Mouse (Mus musculus): ENCODE measurements around the gene Dalrd3. TPM values are rescaled to one million over a fixed set of nuclear protein-coding genes. Genes with fewer than 3 reads are reported as not detected.
"Not testable (repeated sequence)": the region's sequence is repeated elsewhere in the genome, so short reads cannot be mapped to it uniquely, and the experiment has no call there.

Gene Dalrd3
- total and polyA plus RNA-seq, 3 experiments: 67.2 to 325 (median 70.7) TPM

DNA sequence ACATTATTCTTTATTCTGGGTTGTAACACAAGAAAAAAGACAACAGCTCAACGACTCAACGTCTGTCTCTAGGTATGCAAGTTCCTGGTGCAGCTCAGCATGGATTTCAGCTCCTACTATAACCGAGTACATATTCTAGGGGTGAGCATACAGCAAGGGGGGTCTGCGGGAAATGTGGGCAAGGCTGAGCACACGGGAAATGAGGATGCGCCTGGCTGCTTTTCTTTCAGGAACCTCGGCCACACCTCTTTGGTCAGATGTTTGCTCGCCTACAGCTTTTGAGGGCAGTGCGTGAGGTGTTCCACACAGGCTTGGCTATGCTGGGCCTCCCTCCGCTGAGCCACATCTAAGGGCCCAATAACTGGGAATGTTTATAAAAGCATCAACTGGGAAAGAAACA is 2.6 kb downstream of the Dalrd3 start:
- DNase-seq: no peak

DNA sequence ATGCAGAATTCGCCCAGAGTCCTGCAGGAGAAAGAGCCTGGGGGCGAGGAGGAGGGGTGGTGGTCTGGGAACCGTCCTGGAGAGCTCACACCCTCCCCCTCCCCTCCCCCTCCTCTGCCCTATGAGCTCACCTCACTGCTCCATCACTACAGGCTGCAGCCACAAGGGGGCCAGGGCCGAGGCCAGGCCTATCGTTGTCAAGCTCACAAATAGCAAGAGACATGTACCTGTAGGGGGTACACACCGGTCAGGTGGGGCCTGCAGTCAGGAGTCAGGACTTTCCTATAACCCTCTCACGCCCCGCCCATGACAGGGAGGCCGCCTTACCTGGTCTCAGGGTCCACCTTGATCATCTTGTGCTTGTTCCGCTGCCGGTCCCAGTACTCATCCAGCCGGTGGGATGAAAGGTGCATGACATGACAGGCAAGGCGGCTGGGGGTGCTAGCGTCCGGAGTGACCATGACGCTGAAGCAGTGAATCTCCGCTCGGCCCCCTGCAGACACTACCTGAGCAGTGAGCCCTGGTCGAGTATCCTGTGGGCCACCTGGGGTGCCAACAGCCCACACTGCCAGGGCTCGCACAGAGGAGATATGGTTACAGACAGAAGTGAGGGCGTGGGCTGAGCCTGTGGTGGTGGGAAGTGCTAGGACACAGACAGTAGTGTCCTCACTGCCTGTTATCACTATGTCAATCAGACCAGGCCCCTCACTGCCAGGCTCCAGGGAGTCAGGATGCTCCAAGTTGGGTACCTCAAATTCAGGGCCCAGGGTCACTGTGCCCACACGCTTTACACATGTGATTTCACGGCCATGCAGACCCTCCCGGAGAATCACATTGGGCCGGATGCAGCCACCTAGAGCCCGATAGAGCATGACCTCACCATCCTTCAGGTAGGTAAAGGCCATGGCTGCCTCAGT is 4.3 kb downstream of the Dalrd3 start:
- peak; percentile 52 for DNase-seq

DNA sequence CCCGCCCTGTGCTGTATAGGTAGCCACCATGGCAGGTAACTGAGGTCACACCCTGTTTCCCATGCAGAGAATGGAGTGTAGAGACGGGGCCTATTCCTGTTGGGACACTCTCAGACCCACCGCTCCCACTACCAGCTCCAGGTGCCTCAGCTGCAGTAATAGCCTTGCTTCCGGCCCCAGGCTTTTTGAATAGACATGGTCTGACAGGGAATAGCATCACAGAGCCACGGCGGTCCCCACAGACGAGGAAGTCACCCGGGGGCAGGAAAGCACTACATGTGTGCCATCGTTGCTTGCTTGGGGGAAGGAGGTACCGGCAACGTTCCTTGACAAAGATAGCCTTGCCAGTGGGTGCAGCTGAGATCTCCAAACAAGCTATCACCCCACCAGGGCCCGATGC is 5.2 kb downstream of the Dalrd3 start:
- DNase-seq: no peak

DNA sequence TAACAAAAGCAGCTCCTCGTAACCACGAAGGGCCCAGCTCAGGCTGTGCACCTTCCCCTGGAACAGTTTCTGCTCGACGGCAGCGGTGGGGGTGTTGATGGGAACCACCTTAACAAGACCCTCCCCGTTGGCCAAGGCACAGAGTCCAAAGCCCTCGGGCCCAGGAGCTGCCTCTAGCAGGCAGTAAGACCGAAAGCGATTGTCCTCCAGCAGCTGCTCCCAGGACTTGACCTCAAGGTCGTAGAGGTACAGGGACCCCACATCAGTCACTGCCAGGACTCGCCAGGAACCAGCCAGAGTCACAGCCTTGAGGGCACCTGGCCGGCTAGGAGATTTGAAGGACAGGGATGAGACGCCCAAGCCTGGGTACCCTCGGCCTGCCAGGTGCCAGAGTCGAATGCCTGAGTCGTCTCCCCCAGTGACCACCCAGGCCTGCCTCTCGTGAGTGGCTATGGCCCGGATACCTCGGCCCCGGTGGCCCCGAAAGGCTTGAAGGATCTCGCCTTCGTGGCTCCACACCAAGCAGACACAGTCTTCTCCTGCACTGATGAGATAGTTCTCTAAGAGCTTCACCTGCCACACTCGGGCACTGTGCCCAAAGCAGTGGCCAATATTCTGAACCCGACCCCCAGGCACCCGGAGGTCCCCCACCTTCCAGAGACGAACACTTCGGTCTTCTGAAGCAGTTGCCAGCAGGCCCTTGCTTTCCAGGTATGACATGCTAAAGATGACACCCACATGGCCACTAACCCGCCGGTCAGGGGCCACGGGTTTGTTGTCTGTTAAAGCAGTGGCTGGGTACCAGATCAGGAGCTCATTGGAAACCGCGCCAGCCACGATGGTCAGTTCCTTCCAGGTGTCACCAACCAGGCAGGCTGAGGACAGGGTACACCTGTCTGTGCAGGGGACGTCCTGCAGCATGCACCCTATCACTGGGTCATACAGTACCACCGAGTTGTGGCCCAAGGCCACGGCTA is 5.9 kb downstream of the Dalrd3 start:
- DNase-seq: no peak

DNA sequence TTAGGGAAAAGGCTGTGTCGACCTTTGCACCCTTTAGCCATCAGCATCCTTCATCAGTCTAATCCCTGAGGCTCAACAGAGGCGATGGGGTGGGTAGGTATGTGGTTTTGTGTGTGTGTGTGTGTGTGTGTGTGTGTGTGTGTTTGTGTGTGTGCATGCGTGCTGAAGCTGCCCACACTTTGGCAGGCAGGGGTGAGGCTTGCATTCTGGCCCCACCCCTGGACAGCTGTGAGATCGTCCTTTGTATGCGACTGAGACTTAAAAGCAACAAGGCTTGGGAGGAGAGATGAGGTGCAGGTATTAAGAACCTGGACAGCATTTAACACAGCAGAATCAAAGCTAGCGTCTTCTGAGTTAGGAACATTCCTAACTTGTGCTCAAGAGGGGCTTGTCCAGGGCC is 7.3 kb downstream of the Dalrd3 start:
- DNase-seq: no peak

DNA sequence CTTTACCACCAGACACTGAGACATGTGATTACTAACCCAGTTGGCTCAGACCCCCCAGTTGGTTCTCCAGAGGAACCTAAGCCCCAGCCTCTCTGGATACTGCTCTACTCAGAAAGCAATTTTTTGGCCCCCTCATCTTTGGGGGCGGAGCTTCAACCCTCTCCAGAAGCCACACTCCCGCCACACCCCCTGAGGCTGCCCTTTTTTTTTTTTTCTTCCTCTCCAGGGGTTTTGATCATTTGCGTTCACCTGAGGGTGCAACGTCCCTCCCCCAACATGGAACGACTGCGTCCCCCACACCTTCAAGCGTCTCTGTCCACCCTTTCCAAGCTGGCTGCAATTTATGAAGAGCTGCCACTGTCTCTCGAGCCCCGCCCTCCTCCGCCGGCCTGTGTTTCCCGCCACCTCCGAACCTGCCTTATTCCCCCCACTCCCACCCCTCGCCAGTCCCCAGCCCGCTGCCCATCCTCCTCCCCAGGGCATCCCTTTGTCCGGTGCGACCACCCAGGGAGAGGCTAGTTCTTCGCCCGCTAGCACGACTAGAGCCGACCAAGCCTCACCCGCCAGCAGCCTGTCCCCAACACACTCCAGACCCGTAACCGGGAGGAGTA is 8.4 kb downstream of the Dalrd3 start:
- DNase-seq: peak; percentile 72

DNA sequence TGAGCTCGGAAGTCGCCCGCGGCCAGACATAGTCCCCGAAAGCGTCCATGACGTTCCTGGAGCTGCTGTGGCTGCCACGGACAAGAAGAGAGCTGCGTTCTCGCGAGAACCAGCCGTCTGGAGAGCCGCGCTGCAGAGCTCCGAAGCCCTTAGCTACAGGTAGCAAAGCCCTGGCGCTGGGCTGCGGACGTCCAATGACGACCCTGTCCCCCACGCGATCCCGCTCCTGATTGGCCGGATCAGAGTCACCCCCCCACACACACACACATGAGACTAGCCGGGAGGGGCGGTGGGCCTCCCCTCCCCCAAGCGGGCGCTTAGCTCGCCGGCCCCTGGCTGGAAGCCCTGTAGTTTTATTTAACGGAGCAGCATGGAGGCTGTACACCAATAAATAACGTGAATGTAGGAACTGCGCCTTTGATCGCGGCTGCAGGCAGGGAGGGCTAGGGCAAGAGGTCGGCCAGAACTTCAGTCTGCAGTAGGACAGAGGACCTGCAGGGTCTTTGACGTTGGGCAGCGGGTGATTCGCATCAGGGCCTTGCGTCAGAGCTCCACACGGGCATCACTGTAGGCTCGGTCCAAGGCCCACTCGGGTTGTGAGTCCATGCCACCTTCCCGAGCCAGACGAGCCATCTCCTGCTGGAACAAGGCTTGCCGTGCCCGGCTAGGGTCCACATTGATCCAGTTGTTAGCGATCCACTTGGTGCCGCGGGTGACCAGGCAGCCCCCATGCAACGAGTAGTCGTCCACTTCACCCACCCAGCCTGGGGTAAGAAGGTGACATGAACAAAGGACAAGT is 9.1 kb downstream of the Dalrd3 start, which contains the start of gene Wdr6:
Gene Wdr6, minus strand, starts transcription at position 195 of the 799 bp plus-strand sequence.
- peak; percentile 95 for DNase-seq

DNA sequence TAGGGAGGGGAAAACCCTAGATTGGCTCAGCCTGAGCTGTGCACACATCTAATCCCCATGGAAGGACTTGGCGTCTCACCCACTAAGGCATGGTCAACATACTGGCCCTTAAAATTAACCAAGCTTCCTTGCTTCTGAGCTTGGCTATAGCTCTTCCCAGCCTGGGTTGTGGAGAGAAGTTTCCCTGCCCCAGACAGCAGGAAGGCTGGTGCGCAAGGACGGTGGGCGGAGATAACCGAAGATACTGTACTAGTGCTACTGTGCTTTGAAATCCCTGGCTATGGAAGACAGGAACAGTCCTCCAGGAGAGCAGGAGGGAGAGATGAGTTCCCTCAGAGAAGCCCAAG is 9.6 kb downstream of the Dalrd3 start:
- DNase-seq: peak; percentile 73

DNA sequence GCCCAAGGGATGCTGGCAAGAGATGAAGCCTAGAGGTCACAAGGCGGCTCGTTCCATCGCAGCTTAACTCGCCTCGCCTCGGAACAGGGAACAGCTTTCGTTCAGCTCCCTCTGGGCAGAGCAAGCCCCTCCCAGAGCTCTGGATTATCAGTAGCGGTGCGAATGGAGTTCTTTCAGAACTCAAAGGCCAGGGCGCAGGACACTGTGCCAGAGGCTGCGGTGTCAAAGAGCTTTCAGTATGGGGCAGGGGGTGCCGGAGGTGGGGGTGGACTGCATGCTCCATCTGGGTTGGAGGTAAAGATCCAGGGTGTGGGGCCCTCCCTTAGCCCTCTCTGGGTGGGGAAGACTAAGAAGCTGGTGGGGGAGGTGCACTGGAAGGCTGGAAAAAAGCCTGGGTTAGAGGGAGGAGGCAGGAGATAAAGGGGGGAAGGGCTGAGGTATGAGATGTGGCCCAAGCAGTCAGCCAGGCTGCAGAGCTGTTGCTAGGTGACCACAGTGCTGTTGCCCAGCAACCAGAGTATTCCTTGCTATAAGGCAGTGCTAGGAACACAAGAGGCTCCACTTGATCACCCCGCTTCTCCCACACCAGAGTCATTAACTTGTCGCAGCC is 18.0 kb downstream of the Dalrd3 start:
- peak; percentile 70 for DNase-seq

DNA sequence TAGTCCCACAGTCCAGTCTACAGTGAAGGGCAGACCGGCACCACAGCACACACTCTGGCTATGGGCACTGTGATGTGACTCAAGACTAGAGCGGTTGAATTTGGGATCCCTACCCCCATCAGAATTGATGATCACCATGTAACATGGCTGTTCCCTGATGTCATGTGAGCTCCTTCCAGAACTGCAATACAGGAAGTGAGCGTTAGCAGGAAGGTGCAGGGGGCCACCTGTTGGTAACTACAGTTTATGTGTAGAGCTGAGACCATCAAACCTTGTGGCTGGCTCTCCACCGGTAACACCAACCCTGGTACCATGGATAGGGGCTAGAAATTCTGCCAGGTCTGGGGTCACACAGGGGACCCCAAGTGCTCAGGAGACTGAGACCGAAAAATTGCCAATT is 19.5 kb downstream of the Dalrd3 start:
- no peak for DNase-seq

DNA sequence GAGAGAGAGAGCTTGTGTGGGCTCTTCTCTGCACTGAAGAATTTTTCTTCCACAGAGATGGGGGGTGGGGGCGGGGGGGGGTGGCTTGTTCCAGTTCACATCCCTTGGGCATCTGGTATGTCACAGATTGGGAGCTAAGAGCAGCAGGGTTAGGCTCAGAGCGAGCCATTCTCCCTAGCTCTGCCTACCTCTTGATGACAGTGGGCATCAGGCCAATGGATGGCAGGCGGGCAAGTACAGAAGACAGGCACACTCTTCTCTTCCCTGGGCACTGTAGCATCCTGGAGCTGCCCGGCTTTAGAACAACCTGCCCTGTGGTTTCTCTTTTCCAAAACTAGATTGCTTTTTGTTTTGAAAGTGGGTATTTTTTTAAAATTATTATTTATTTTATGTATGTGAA is 21.8 kb downstream of the Dalrd3 start:
- DNase-seq: no peak

DNA sequence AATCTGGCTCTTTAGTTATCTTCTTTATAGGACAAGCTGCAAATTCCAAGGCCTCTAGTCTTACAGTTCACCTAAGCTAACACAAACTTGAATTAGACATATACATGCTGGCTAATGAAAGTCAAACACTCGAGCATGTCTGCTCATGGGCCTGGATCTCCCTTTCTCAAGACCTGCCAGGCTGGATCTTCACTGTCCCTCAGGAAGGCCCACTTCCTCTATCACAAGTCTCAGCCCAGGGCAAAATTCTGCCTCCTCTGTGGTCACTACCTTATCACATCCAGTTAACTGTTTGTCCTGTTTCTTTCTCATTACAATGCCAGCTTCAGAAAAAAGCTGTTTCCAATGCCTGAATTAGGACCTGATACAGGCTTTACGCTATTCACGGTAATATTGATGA is 24.7 kb downstream of the Dalrd3 start:
- DNase-seq: no peak

DNA sequence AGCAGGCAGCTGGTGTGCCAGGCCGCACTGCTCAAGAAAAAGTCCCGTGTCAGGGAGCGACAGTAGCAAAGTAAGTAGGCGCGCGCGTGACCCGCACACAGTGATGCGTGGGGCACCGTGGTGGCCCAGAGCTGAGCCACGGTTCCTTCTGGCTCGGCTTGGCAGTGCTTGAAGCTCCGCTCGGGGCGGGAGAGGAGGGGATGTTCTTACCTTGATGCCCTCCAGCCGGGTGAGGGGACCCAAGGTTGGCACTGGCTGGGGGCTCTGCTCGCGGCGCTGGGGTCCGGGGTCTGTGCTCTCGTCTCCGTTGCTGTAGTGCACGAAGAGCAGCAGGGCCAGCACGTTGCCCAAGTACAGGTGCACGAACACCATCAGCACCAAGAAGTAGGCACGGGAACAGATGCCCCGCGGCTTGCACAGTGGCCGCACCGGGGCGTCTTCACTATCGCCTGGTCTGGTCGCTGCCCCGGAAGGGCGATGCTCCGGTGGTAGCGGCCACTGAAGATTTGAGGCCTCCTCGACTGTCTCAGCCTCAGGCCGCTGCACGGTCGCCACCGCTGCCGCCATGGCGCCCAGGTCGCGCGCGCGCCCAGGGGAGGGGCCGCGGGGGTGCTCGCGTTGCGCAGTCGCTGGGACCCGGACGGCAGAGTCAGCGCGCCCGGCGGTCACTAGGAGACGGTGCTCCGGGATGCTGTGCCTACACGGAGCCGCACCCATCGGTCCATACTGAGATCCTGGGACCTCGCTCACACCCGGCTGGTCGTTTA is 27.5 kb downstream of the Dalrd3 start, which contains the start of gene P4htm:
Gene P4htm, minus strand, starts transcription at position 670 of the 767 bp plus-strand sequence.
- DNase-seq: peak; percentile 83

DNA sequence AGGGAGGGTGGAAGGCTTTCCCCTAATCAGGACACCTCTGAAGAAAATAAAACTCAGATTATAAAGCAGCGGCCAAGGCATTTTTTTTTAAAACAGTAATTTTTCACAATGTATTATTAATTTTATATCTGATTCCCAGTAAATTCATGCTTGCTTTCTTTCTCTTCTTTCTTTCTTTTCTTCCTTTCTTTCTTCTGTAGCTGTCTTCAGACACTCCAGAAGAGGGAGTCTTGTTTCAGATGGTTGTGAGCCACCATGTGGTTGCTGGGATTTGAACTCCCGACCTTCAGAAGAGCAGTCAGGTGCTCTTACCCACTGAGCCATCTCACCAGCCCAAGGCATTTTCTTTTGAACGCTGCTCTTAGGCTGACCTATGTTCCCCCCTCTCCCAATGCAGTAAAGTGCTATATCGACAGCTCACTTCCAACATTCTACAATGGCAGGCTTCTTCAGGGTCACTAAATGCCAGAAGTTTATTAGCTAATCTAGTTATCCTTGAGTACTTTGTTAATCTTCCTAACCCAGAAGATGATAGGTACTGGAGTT is 29.4 kb downstream of the Dalrd3 start:
- DNase-seq: no peak

DNA sequence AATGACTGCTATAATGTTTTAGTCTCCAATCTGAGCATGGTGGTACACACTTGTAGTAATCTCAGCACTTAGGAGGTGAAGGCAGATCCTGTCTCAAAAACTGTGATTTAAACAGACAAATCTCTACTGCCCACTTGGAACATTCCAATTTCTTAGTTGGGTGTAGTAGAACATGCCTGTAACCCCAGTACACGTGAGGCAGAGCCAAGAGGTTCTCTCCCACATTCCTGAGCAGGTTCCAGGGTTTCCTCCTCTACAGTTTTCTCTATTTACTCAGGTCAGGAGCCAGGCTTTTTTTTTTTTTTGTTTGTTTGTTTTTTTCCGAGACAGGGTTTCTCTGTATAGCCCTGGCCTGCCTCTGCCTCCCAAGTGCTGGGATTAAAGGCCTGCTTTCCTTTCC is 30.3 kb downstream of the Dalrd3 start:
- no peak for DNase-seq

DNA sequence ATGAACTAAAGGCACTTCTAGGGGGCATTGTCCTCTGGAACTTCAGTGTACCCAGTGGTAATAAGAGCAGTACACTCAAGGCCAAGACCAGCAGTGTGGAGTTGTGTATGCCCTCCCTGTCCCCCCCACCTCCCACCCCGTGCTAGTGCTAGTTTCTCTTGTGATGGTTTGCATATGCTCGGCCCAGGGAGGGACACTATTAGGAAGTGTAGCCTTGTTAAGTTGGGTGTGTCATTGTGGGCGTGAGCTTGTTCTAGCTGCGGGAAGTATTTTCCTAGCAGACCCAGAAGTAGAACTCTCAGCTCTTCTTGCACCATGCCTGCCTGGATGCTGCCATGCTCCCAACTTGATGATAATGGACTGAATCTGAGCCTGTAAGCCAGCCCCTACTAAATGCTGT is 32.3 kb downstream of the Dalrd3 start:
- no peak for DNase-seq

DNA sequence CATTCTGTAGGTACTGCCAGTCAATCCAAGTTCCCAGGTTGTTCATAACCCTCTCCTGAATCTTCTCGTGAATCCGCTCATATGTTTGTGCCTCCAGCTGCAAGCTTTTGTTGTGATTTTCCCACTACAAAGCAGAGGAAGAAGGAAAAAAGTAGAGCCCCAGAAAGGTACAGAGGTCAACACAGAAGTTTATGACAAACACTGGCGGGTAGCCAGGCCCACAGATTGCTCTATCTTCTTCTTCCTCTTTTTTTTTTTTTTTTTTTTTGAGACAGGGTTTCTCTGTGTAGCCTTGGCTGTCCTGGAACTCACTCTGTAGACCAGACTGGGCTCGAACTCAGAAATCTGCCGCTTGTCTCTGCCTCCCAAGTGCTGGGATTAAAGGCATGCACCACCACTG is 38.2 kb downstream of the Dalrd3 start:
- not testable (repeated sequence) for DNase-seq

DNA sequence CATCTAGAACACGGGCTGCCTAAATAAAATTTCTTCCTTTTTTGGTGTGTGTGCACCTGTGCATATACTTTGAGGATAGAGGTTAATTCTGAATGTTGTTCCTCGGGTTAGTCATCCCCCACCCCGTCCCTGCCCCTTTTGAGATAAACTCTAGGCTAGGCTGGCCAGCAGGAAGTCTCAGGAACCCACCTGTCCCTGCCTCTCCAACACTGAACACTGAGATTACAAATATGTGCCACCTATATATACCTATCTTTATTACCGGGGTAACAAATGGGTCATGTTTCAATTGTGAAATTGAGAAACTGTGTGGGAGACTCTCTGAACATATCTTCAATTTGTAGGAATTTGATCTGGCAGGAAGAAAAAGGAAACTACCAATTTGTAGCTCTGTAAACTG is 39.2 kb downstream of the Dalrd3 start:
- no peak for DNase-seq

DNA sequence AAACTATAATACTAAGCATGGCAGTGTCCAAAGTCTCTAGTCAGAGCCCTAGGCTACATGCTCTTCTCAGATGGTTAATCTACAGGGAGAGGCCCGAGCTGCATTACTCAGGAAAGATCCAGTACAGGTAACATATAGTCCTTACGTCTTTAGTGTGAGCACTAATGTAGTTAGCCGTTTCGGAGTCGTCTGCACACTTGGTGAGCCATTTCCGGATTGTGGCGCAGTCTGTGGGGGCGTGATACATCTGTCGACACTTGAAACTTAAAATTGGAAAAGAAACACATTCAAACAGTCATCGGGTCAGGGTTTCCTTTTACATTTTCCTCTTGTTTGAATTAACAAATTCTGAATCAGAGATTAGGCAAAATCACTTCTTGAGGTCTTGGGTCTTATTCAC is 41.8 kb downstream of the Dalrd3 start:
- no peak for DNase-seq

DNA sequence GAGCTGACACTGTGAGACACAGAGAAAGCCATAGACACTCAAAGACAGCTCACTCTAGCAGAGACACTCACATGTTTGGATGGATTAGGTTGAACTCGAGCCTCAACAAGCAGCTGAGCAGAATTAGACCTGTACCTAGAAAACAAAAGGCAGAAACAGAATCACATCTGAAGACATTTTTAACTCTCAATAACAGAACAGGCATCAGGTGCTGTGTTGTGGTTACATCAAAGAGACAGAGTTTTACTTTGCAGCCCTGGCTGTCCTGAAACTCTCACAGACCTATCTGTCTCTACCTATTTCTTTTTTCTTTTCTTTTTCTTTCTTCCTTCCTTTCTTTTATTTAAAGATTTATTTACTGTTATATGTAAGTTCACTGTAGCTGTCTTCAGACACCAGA is 47.6 kb downstream of the Dalrd3 start:
- DNase-seq: no peak
